Comparison of ENCODE assay signal across 8 mouse cellular contexts in genomic region chr8:110617801-110618358, GRCm38 (mm10). TPM values are rescaled to one million over a fixed set of nuclear protein-coding genes. Genes with fewer than 3 reads are reported as not detected.
A peak's percentile ranks its signal among the peaks of the same experiment; 100 is the strongest.
DNase-seq lines count a peak whose midpoint lies in the region; ATAC-seq and TF ChIP-seq lines count a peak whose summit lies in the region.

No protein-coding gene starts in this region.

- H3K4me3 ChIP-seq in lung, embryonic 14.5 days (ENCODE audit: low read depth, low read length) = peak overlapping the region; percentile 94
- peak overlapping the region; percentile 98 for H3K4me3 ChIP-seq in embryonic facial prominence, embryonic 15.5 days (replicated peaks)
- H3K4me3 ChIP-seq in intestine, embryonic 14.5 days (ENCODE audit: low read depth, low read length) = peak overlapping the region; percentile 79
- H3K4me3 ChIP-seq in midbrain, postnatal 0 days (ENCODE audit: low read depth, low read length) = peak overlapping the region; percentile 91

- WGBS in lung, embryonic 14.5 days = 25% methylated on average over 14 of the region's 14 CpGs
- WGBS in embryonic facial prominence, embryonic 15.5 days = 20% methylated on average over 14 of the region's 14 CpGs
- 22% methylated on average over 14 of the region's 14 CpGs for WGBS in intestine, embryonic 14.5 days
- 10% methylated on average over 14 of the region's 14 CpGs for WGBS in midbrain, postnatal 0 days

- no peak for TF ChIP-seq CTCF in lung, embryonic 14.5 days (IDR thresholded peaks at IDR 0.05; ENCODE audit: low read depth)
- no peak for TF ChIP-seq CTCF in midbrain, postnatal 0 days (IDR thresholded peaks at IDR 0.05)

- H3K4me1 ChIP-seq in lung, embryonic 14.5 days (ENCODE audit: insufficient read depth) = peaks cover 11% of the 10 kb centered on the region; the same call in 1 of the 2 replicates
- H3K4me1 ChIP-seq in embryonic facial prominence, embryonic 15.5 days = peaks cover 19% of the 10 kb centered on the region
- H3K4me1 ChIP-seq in intestine, embryonic 14.5 days (replicated peaks; ENCODE audit: control insufficient read depth, insufficient read depth, low read length) = peaks cover 9% of the 10 kb centered on the region
- H3K4me1 ChIP-seq in midbrain, postnatal 0 days (ENCODE audit: insufficient read depth, low read length) = peaks cover 10% of the 10 kb centered on the region

- no peaks in the 10 kb centered on the region for H3K36me3 ChIP-seq in lung, embryonic 14.5 days (ENCODE audit: insufficient read depth)
- no peaks in the 10 kb centered on the region for H3K36me3 ChIP-seq in embryonic facial prominence, embryonic 15.5 days
- no peaks in the 10 kb centered on the region for H3K36me3 ChIP-seq in intestine, embryonic 14.5 days (ENCODE audit: control insufficient read depth, insufficient read depth, low read length)
- H3K36me3 ChIP-seq in midbrain, postnatal 0 days (ENCODE audit: insufficient read depth, low read length) = no peaks in the 10 kb centered on the region

- no peaks in the 10 kb centered on the region for H3K9me3 ChIP-seq in lung, embryonic 14.5 days (ENCODE audit: low read depth, low read length)
- H3K9me3 ChIP-seq in embryonic facial prominence, embryonic 15.5 days (replicated peaks) = no peaks in the 10 kb centered on the region
- no peaks in the 10 kb centered on the region for H3K9me3 ChIP-seq in intestine, embryonic 14.5 days (ENCODE audit: control insufficient read depth, low read length)
- H3K9me3 ChIP-seq in midbrain, postnatal 0 days (ENCODE audit: low read length) = no peaks in the 10 kb centered on the region

- H3K9ac ChIP-seq in lung, embryonic 14.5 days = peak overlapping the region; percentile 36
- no peak overlapping the region for H3K9ac ChIP-seq in embryonic facial prominence, embryonic 15.5 days
- H3K9ac ChIP-seq in intestine, embryonic 14.5 days (ENCODE audit: low read length) = peak overlapping the region; percentile 15; the same call in 1 of the 2 replicates
- peak overlapping the region; percentile 60 for H3K9ac ChIP-seq in midbrain, postnatal 0 days (replicated peaks; ENCODE audit: low read length, poor library complexity, severe bottlenecking)

- intact Hi-C loops in left cerebral cortex, postnatal 36 days (cut with DNase I) = no loop called here

- no peak for DNase-seq in lung, embryonic 14.5 days
- DNase-seq in lung, adult 18-20 months = no peak
- no peak for DNase-seq in intestine, embryonic 14.5 days (ENCODE audit: low spot score)
- DNase-seq in midbrain, postnatal 0 days (ENCODE audit: low spot score) = no peak
- DNase-seq in right cerebral cortex, postnatal 25 days = no peak
- DNase-seq in spleen, adult 12 weeks (ENCODE audit: low spot score) = no peak
- DNase-seq in left cerebral cortex, postnatal 36 days (ENCODE audit: low spot score in 2 of 2) = no peak

- peak; percentile 9; the same call in 1 of the 2 replicates for ATAC-seq in lung, embryonic 14.5 days (ENCODE audit: insufficient read depth)
- no peak for ATAC-seq in embryonic facial prominence, embryonic 15.5 days (ENCODE audit: insufficient number of reproducible peaks, low FRiP score, low TSS enrichment, low read depth)
- peak; percentile 13; the same call in 1 of the 2 replicates for ATAC-seq in intestine, embryonic 14.5 days (replicated peaks; ENCODE audit: low FRiP score, low TSS enrichment, low read depth)
- ATAC-seq in midbrain, postnatal 0 days (ENCODE audit: low FRiP score) = no peak

- H3K4me2 ChIP-seq in lung, embryonic 14.5 days = peak overlapping the region; percentile 93
- peak overlapping the region; percentile 87 for H3K4me2 ChIP-seq in embryonic facial prominence, embryonic 15.5 days (replicated peaks)
- peak overlapping the region; percentile 70 for H3K4me2 ChIP-seq in intestine, embryonic 14.5 days (ENCODE audit: low read length)
- peak overlapping the region; percentile 52 for H3K4me2 ChIP-seq in midbrain, postnatal 0 days (ENCODE audit: low read depth, low read length, poor library complexity, severe bottlenecking)

- H3K27me3 ChIP-seq in lung, embryonic 14.5 days (ENCODE audit: insufficient read depth, low read length) = no peaks in the 10 kb centered on the region
- no peaks in the 10 kb centered on the region for H3K27me3 ChIP-seq in embryonic facial prominence, embryonic 15.5 days
- no peaks in the 10 kb centered on the region for H3K27me3 ChIP-seq in intestine, embryonic 14.5 days (replicated peaks; ENCODE audit: control insufficient read depth, insufficient read depth, low read length)
- no peaks in the 10 kb centered on the region for H3K27me3 ChIP-seq in midbrain, postnatal 0 days (ENCODE audit: insufficient read depth, low read length)

- no peak overlapping the region for H3K27ac ChIP-seq in lung, embryonic 14.5 days (ENCODE audit: low read depth)
- no peak overlapping the region for H3K27ac ChIP-seq in embryonic facial prominence, embryonic 15.5 days (replicated peaks)
- H3K27ac ChIP-seq in intestine, embryonic 14.5 days (ENCODE audit: low read depth) = no peak overlapping the region
- H3K27ac ChIP-seq in midbrain, postnatal 0 days (ENCODE audit: low read depth, low read length) = peak overlapping the region; percentile 77

RNA-seq across cellular contexts. Expression of gene Vac14, which starts 0.5 kb away (rescaled TPM):
- polyA plus RNA-seq in lung, embryonic 14.5 days (2014; fragmentation: Nextera tagmentation; extraction: Ambion mirVana) = 23.3 and 25.2 TPM in 2 replicates
- polyA plus RNA-seq in embryonic facial prominence, embryonic 15.5 days (2015; fragmentation: Nextera tagmentation; extraction: Ambion mirVana) = 17.5 and 18.6 TPM in 2 replicates
- polyA plus RNA-seq in intestine, embryonic 14.5 days (2014; fragmentation: Nextera tagmentation; extraction: Ambion mirVana) = 24.2 and 27.2 TPM in 2 replicates
- total RNA-seq in midbrain, postnatal 0 days (2014; rRNA removed) = 44.9 and 45.9 TPM in 2 replicates
- polyA plus RNA-seq in midbrain, postnatal 0 days (2015; fragmentation: Nextera tagmentation; extraction: Ambion mirVana) = 26.7 and 27.2 TPM in 2 replicates
- total RNA-seq in left cerebral cortex, postnatal 36 days (2021) = 10 to 100 TPM; 23.6 to 24.1 TPM

Comparison
In these comparisons a context has a peak if more than half of its experiments do, and no peak if none do; other contexts are left out.
1. ATAC-seq: peak in lung, embryonic 14.5 days (single experiment) and intestine, embryonic 14.5 days (single experiment); none in embryonic facial prominence, embryonic 15.5 days (single experiment) and midbrain, postnatal 0 days (single experiment).
2. Peak in every context shown above with its lines, with median percentiles within 50 percentile points of each other: H3K4me2 ChIP-seq and H3K4me3 ChIP-seq.